Mouse (Mus musculus): ENCODE measurements around the gene Layn.

- TF ChIP-seq CTCF (IDR thresholded peaks at IDR 0.05) = peak; percentile 40
- TF ChIP-seq EP300 (IDR thresholded peaks at IDR 0.05) = no peak
These were observed at the start of gene Layn for GRCm38 (mm10) chr9:51076979-51077315.

All from lung, postnatal 0 days (tissue).